Mouse (Mus musculus) cerebellum, postnatal 4 days (tissue): ENCODE data around the gene Arhgef16.

Experiments
- DNase-seq, 2 experiments: peaks; one replicate each; pipeline ENCODE4 v3.0.0; 2022; ENCODE audit warnings: low spot score in 2 of 2, mixed read lengths in 1 of 2

Arhgef16 gene

GRCm38 (mm10) chr4:154229569-154229968 lies 71.9 kb downstream of the Arhgef16 start:
- DNase-seq: no peak
